In the genomic region with DNA sequence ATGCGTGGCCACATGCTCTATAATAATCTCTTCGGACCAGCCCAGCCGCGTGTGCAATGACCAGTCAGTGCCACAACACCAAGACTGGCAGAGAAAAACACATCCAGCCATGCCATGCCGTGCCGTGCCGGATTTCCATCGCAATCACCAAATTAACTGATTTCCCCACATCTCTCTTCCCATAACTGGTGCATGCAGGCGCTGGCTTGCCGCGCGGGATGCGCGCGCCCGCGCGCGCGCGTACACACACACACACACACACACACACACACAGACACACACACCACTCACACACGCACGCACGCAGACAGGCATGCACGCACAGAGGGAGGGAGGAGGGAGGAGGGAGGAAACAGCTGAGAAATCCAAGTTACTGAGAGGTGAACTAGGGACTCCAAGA, we compare ENCODE assay signal across 8 mouse cellular contexts. TPM values are rescaled to one million over a fixed set of nuclear protein-coding genes. Genes with fewer than 3 reads are reported as not detected.
DNase-seq lines count a peak whose midpoint lies in the region; ATAC-seq and TF ChIP-seq lines count a peak whose summit lies in the region.

No protein-coding gene starts in this region.

- H3K4me3 ChIP-seq in gastrocnemius, adult 2 months: peak overlapping the region; percentile 55
- peak overlapping the region; percentile 38 for H3K4me3 ChIP-seq in embryonic facial prominence, embryonic 12.5 days
- H3K4me3 ChIP-seq in intestine, postnatal 0 days (ENCODE audit: low read depth, low read length): peak overlapping the region; percentile 23; the same call in 1 of the 2 replicates
- H3K4me3 ChIP-seq in midbrain, postnatal 0 days (ENCODE audit: low read depth, low read length): peak overlapping the region; percentile 56
- no peak overlapping the region for H3K4me3 ChIP-seq in thymus, adult 2 months (ENCODE audit: control insufficient read depth, insufficient read depth, low read length)

- no peaks in the 10 kb centered on the region for H3K4me1 ChIP-seq in embryonic facial prominence, embryonic 12.5 days
- H3K4me1 ChIP-seq in intestine, postnatal 0 days (replicated peaks; ENCODE audit: control insufficient read depth, insufficient read depth, low read length): no peaks in the 10 kb centered on the region
- H3K4me1 ChIP-seq in midbrain, postnatal 0 days (ENCODE audit: insufficient read depth, low read length): no peaks in the 10 kb centered on the region
- H3K4me1 ChIP-seq in thymus, adult 2 months (replicated peaks; ENCODE audit: control insufficient read depth, insufficient read depth, low read length): peaks cover 5% of the 10 kb centered on the region; the same call in 1 of the 2 replicates

- H3K9me3 ChIP-seq in embryonic facial prominence, embryonic 12.5 days: no peaks in the 10 kb centered on the region
- H3K9me3 ChIP-seq in intestine, postnatal 0 days (ENCODE audit: control insufficient read depth): no peaks in the 10 kb centered on the region
- no peaks in the 10 kb centered on the region for H3K9me3 ChIP-seq in midbrain, postnatal 0 days (ENCODE audit: low read length)

- TF ChIP-seq POLR2A in thymus, adult 2 months (IDR thresholded peaks at IDR 0.05; ENCODE audit: control insufficient read depth, extremely low read depth, insufficient read depth, low read length, poor library complexity): no peak

- no peak overlapping the region for H3K9ac ChIP-seq in embryonic facial prominence, embryonic 12.5 days
- no peak overlapping the region for H3K9ac ChIP-seq in intestine, postnatal 0 days (ENCODE audit: low read depth, low read length)
- peak overlapping the region; percentile 70 for H3K9ac ChIP-seq in midbrain, postnatal 0 days (replicated peaks; ENCODE audit: low read length, poor library complexity, severe bottlenecking)

- DNase-seq in gastrocnemius, adult 2 months: no peak
- DNase-seq in gastrocnemius, adult 8-10 months (ENCODE audit: low spot score in 2 of 2): no peak
- peak; percentile 14 for DNase-seq in ES-CJ7 (ENCODE audit: low read depth, low spot score)
- peak; percentile 81 for DNase-seq in midbrain, postnatal 0 days (ENCODE audit: low spot score)
- DNase-seq in thymus, adult 2 months: no peak
- DNase-seq in testis, postnatal 10 days (ENCODE audit: low spot score): no peak

- no peak for ATAC-seq in embryonic facial prominence, embryonic 12.5 days (ENCODE audit: insufficient number of reproducible peaks, insufficient read depth, low FRiP score, low TSS enrichment)
- no peak for ATAC-seq in intestine, postnatal 0 days
- peak; percentile 35; the same call in 1 of the 2 replicates for ATAC-seq in midbrain, postnatal 0 days (ENCODE audit: low FRiP score)

- no peak for TF ChIP-seq CTCF in gastrocnemius, adult 2 months (IDR thresholded peaks at IDR 0.05)
- TF ChIP-seq CTCF in intestine, postnatal 0 days (IDR thresholded peaks at IDR 0.05; ENCODE audit: low read depth): no peak
- no peak; the same call in none of the 2 replicates for TF ChIP-seq CTCF in midbrain, postnatal 0 days (IDR thresholded peaks at IDR 0.05)
- no peak for TF ChIP-seq CTCF in thymus, adult 2 months (IDR thresholded peaks at IDR 0.05; ENCODE audit: borderline replicate concordance, control insufficient read depth, extremely low read depth, insufficient read depth, low read length, poor library complexity)

- H3K27me3 ChIP-seq in embryonic facial prominence, embryonic 12.5 days: 0 out of 2 replicates have a peak, but pooled peaks cover 10% of the 10 kb centered on the region
- peaks cover 22% of the 10 kb centered on the region for H3K27me3 ChIP-seq in intestine, postnatal 0 days (replicated peaks; ENCODE audit: control insufficient read depth, insufficient read depth, low read length)
- no peaks in the 10 kb centered on the region for H3K27me3 ChIP-seq in midbrain, postnatal 0 days (ENCODE audit: insufficient read depth, low read length)
- peaks cover 4% of the 10 kb centered on the region; the same call in 1 of the 2 replicates for H3K27me3 ChIP-seq in thymus, adult 2 months (ENCODE audit: control insufficient read depth, insufficient read depth, low read length)

- H3K4me2 ChIP-seq in embryonic facial prominence, embryonic 12.5 days (replicated peaks): peak overlapping the region; percentile 66
- peak overlapping the region; percentile 54 for H3K4me2 ChIP-seq in intestine, postnatal 0 days (replicated peaks; ENCODE audit: low read depth)
- H3K4me2 ChIP-seq in midbrain, postnatal 0 days (ENCODE audit: low read depth, low read length, poor library complexity, severe bottlenecking): peak overlapping the region; percentile 66

- H3K27ac ChIP-seq in gastrocnemius, adult 2 months: no peak overlapping the region
- no peak overlapping the region for H3K27ac ChIP-seq in embryonic facial prominence, embryonic 12.5 days
- no peak overlapping the region for H3K27ac ChIP-seq in intestine, postnatal 0 days (ENCODE audit: low read depth, low read length)
- peak overlapping the region; percentile 91 for H3K27ac ChIP-seq in midbrain, postnatal 0 days (ENCODE audit: low read depth, low read length)
- no peak overlapping the region for H3K27ac ChIP-seq in thymus, adult 2 months (ENCODE audit: control insufficient read depth, insufficient read depth, low read length)

- H3K36me3 ChIP-seq in embryonic facial prominence, embryonic 12.5 days: no peaks in the 10 kb centered on the region
- no peaks in the 10 kb centered on the region for H3K36me3 ChIP-seq in intestine, postnatal 0 days (ENCODE audit: control insufficient read depth, insufficient read depth)
- H3K36me3 ChIP-seq in midbrain, postnatal 0 days (ENCODE audit: insufficient read depth, low read length): no peaks in the 10 kb centered on the region
- no peaks in the 10 kb centered on the region for H3K36me3 ChIP-seq in thymus, adult 2 months (ENCODE audit: control insufficient read depth, insufficient read depth, low read length)

- WGBS in embryonic facial prominence, embryonic 12.5 days: 1% methylated on average over 24 of the region's 25 CpGs
- 3% methylated on average over 25 of the region's 25 CpGs for WGBS in intestine, postnatal 0 days
- WGBS in midbrain, postnatal 0 days: 2% methylated on average over 24 of the region's 25 CpGs
- WGBS in thymus, adult 2 months: 4% methylated on average over 25 of the region's 25 CpGs

- intact Hi-C loops in gastrocnemius, adult 2 months (cut with DNase I): no loop called here

RNA-seq across cellular contexts. Expression of a gene that starts 2.9 kb away (rescaled TPM):
- total RNA-seq in gastrocnemius, adult 2 months (2021): under 1 TPM; 0.23 to 0.33 TPM
- total RNA-seq in gastrocnemius, adult 8-10 months (2022): 1 to 10 TPM in 1 of 4 experiments, under 1 TPM in 3; 0.09 to 2.5 (median 0.46) TPM
- polyA plus RNA-seq in embryonic facial prominence, embryonic 12.5 days (2016; fragmentation: Nextera tagmentation; extraction: Ambion mirVana): 3.5 and 7.2 TPM in 2 replicates
- polyA plus RNA-seq in intestine, postnatal 0 days (2015; fragmentation: Nextera tagmentation; extraction: Ambion mirVana): 0.12 and 0.13 TPM in 2 replicates
- 92.0 and 114 TPM in 2 replicates for total RNA-seq in midbrain, postnatal 0 days (2014; rRNA removed)
- polyA plus RNA-seq in midbrain, postnatal 0 days (2015; fragmentation: Nextera tagmentation; extraction: Ambion mirVana): 74.6 and 82.8 TPM in 2 replicates
- 0.15 and 0.85 TPM in 2 replicates for polyA plus RNA-seq in thymus, adult 2 months (2012; rRNA removed)

Comparison
In these comparisons a context has a peak if more than half of its experiments do, and no peak if none do; other contexts are left out.
1. DNase-seq: peak in ES-CJ7 (single experiment) and midbrain, postnatal 0 days (single experiment); none in gastrocnemius, adult 2 months (single experiment), gastrocnemius, adult 8-10 months (0 of 2), thymus, adult 2 months (single experiment) and testis, postnatal 10 days (single experiment).
2. Peak in every context shown above with its lines, with median percentiles within 50 percentile points of each other: H3K4me2 ChIP-seq.